Mouse (Mus musculus) hindbrain, embryonic 12.5 days (tissue): ENCODE data around the gene Zfp618. TPM values are rescaled to one million over a fixed set of nuclear protein-coding genes. Genes with fewer than 3 reads are reported as not detected.

Experiments used
- polyA plus RNA-seq: library from polyadenylated mRNA; unstranded; fragments of >200 nt; fragmentation: Nextera tagmentation; extraction: Ambion mirVana; gene quantifications from 2 replicates; pipeline ENCODE4 v1.2.1, GENCODE M21; 2016

Zfp618 gene
- polyA plus RNA-seq, 1 experiment from 2014 or later: 57.8 TPM

Other genes starting within 250 kb of the Zfp618 start
- gene Ambp, start 189.2 kb downstream of the Zfp618 start, polyA plus RNA-seq: not detected in 2 replicates
- 0.27 TPM in 1 of 2 replicates, not detected in the other for gene Kif12, start 206.6 kb downstream of the Zfp618 start, polyA plus RNA-seq
- gene Col27a1, start 248.4 kb downstream of the Zfp618 start, polyA plus RNA-seq: 10.5 and 11.5 TPM in 2 replicates